Mouse (Mus musculus) effector memory CD4-positive, alpha-beta T cell, adult 7 months (primary cell): ENCODE data around the gene Gbp3. TPM values are rescaled to one million over a fixed set of nuclear protein-coding genes. Genes with fewer than 3 reads are reported as not detected.

Experiments
- polyA plus RNA-seq: library from polyadenylated mRNA; unstranded; fragments of 100-300 nt; shearing (Covaris generic); gene quantifications from one replicate; pipeline ENCODE4 v1.2.1, GENCODE M21; 2017

Gene Gbp3
- 50.9 TPM for polyA plus RNA-seq

GRCm38 (mm10) chr3:142559632-142560228 lies at the start of gene Gbp3:
Gbp3 (plus strand) TSS chr3:142560026.

GRCm38 (mm10) chr3:142530087-142530953 lies 29.5 kb upstream of the Gbp3 start, which contains the start of gene Gbp7:
Gbp7 (plus strand) TSS chr3:142530342.

GRCm38 (mm10) chr3:142594547-142594946 lies 34.7 kb downstream of the Gbp3 start, which contains the start of gene Gbp2b:
Gbp2b (plus strand) TSS chr3:142594847.

GRCm38 (mm10) chr3:142620111-142620955 lies 60.5 kb downstream of the Gbp3 start, which contains the start of gene Gbp2:
Gbp2 (plus strand) TSS chr3:142620602.

Other genes with a start within 250 kb of the Gbp3 start
- 55.3 TPM for gene Pdlim5, start 164.3 kb upstream of the Gbp3 start, polyA plus RNA-seq
- 12.1 TPM for gene Gbp5, start 66.0 kb upstream of the Gbp3 start, polyA plus RNA-seq
- gene Gbp7, start 29.7 kb upstream of the Gbp3 start, polyA plus RNA-seq = 65.1 TPM
- gene Gbp2b, start 34.8 kb downstream of the Gbp3 start, polyA plus RNA-seq = not detected
- gene Gbp2, start 60.6 kb downstream of the Gbp3 start, polyA plus RNA-seq = 46.6 TPM
- gene Kyat3, start 141.0 kb downstream of the Gbp3 start, polyA plus RNA-seq = 0.56 TPM
- 99.5 TPM for gene Gtf2b, start 205.0 kb downstream of the Gbp3 start, polyA plus RNA-seq